Mouse (Mus musculus) cerebellum, adult 18-20 months (tissue): ENCODE measurements around the gene Mettl25.

Experiments
- DNase-seq, 2 experiments: peaks; one replicate each; pipeline ENCODE4 v3.0.0; 2021

Mettl25 gene

DNA sequence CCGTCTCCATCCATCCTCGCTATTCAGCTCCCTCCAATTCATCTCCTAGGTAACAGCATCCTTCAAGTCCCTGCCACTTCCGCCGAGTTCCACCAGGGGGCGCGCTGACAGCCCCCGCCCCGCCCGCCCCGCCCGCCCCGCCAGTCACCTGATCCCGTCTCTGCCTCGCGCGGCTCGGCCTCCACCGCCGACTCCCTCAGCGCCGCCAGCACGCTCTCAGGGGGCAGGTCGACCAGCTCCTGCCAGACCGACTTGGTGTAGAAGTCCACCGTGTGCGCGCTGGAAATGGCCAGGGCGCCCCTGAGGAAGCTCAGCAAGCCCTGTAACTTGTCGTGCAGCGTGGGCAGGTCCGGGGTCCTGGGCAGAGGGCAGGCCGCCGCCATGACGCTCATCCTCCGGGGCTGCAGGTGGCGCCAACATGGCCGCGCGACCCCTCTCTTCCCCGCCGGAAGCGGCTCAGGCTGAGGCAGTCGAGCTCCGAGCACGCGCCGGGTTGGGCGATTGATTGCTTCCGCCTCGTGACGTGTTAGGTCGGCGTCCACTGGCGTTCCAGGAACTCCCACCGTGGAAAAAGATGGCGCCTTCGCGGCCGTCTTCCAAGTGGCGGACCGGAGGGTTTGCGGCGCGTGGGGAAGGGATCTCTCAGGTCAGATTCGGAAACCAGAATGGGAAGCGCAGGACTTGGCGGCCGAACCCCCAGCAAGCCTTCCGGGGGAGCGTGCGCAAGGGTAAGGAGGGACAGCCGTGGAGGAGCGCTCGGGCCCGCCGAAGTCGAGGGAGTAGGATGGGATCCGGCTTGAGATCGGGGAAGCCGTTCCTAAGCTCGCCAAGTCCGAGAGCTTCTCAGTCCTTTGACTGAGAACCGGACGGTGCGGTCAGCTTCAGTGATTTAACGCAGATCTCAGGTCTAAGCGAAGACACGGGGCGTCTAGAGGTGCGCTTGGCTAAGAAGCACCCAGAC is at the start of gene Mettl25, which contains the start of gene Ccdc59:
Gene Mettl25, minus strand, starts transcription at position 453 of the 961 bp plus-strand sequence.
Gene Ccdc59, plus strand, starts transcription at position 140 of the 961 bp plus-strand sequence.
- peak; percentile 95 to 98 for DNase-seq

GRCm38 (mm10) chr10:105867312-105867711 is 26.1 kb upstream of the Mettl25 start:
- DNase-seq, result no peak

DNA sequence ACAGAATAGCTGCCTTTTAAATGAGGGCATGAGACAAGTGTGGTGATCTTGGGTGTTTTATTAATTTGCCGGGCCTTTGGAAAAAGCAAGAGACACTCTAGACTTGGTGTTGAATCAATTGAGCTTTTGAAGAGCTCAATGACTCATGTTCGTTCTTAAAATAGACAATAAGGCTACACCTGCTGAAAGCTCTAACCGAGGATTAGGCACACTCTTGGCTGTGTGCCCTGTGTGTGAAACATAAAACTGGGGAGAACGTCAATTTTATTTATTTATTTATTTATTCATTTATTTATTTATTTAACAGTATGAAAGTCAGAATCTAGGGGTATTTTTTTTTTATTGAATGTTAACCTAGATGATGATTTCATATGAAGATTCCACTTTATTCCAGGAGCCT is 10.0 kb upstream of the Mettl25 start:
- DNase-seq, result peak; percentile 28 to 32

GRCm38 (mm10) chr10:105850286-105850685 is 9.1 kb upstream of the Mettl25 start:
- DNase-seq, result peak; percentile 50 to 52

DNA sequence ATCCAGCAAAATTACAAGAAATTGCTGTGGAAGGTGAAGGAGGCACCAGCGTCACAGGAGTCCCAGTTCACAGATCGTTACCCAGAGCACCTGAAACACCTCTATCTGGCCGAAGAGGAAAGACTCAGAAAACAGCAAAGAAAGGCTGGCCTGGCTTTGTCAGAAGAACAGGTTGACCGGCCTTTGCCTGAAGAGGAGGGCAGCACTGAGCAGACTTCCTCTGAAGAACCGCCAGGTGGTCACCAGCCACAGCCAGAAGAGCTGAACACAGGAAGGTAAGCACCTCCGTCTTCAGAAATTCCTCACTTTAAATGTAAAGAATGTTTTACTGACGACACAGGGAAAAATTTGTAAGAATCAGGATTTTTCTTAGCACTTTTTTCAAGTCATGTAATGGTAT is 1.4 kb upstream of the Mettl25 start:
- no peak for DNase-seq

GRCm38 (mm10) chr10:105834627-105835228 is 6.5 kb downstream of the Mettl25 start:
- no peak for DNase-seq

- DNase-seq, result no peak
These were observed 34.7 kb downstream of the Mettl25 start for GRCm38 (mm10) chr10:105806259-105807010.

DNA sequence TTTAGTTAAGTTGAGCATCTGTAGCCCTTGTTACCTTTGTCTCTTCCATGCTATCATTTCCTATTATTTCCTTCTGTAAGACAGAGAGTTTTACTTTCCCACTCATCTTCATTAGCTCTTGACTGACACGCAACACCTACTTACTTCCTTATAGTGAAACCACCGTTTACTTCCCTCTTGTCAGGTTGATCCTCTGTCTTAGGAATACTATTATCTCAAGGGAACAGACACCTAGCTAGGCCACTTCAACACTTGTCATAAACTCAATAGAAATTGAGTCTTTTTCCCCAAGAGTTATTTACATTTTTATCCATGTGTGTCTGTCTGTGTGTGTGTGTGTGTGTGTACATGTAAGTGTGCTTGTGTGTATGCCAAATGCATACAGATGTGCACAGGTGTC is 37.7 kb downstream of the Mettl25 start:
- DNase-seq, result no peak

DNA sequence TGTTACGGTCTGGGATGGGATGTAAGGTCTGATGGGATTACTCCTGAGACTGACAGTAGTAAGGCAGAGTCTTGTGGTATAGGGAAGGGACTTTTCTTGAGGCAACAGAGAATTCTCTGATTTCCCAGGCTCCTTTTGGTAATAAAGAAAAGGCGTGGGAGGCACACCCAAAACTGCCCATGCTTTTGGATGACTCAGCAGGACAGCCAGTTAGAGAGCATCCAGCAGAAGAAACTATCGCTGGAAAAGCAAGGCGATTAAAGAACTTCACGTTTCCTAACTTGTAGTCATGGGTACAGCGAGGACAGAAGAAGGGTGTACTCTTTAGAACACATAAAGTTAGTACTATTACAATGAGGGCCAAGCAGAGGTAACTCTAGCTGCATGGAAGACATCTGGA is 39.0 kb downstream of the Mettl25 start:
- no peak for DNase-seq

GRCm38 (mm10) chr10:105801147-105801546 is 40.0 kb downstream of the Mettl25 start:
- DNase-seq, result no peak

GRCm38 (mm10) chr10:105797250-105797924 is 43.8 kb downstream of the Mettl25 start:
- no peak for DNase-seq

DNA sequence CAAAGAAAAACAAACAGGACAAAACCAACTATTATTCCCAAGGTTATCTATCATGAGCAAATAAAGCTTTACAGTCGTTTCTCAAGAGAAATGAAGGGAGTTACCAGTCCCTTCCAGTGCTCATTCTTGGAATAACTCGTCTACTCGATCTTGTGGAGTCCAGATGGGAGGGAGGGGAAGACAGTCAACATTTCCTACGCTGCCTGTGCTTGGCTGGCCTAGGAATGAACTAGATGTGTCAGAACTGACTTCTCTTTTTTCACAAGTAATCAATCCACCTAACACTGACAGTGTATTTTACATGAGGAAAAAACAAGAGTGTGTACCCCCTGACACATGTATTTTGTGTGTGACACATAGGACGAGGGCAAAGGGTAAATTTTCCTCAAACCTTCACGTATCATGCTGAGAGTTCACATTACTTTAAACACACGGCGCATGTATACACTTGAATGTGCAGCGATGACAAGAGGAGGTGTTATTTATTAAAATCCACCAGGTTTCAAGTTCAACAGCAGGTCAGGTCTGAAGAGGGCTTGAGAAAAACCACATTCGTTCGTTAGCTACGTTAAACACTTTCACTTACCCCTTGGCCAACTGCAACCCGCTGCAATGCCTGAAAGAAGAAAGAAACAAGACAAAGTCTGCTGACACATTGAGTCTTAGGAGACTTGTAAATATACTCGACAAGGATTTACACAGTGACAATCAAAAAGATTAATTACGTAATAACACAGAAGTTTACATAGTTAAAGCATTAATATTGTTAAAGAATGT is 47.2 kb downstream of the Mettl25 start:
- DNase-seq, result no peak

DNA sequence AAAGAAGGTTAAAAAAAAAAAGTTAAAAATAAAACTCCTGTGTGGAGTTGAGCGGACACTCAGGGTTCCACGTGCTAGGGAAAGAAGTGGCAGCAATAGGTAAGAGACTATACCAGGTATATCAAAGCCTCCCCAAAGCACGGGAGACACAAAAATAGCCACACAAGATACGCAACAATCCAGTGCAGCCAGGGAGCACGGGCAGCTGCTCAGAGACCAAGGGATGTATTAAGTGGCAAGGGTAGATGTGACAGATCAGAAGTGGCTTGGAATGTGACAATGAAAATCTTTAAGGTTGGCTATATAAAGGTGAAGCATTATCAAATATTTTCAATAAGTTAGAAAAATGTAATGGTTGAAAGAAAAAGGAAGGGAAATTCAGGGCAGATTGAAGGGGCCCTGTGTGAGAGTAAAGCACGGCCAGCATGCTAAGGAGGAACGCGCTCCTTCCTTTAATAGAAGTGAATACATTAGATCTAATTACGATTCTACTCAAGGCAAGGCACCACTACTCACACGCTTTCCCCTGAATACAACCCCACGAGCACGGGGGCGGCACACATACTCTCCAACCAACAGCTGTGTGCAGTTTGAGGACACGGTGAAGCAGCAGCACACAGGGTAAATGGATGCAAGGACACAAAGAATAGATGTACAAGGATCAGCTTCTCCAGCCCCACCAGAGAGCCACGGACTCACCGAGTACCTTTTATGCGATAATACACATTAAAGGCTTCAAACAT is 52.3 kb downstream of the Mettl25 start:
- no peak for DNase-seq

- DNase-seq, result no peak
These were observed 57.4 kb downstream of the Mettl25 start for GRCm38 (mm10) chr10:105783766-105784165.

- peak; percentile 79 for DNase-seq
These were observed 66.8 kb downstream of the Mettl25 start for GRCm38 (mm10) chr10:105774382-105774781.

DNA sequence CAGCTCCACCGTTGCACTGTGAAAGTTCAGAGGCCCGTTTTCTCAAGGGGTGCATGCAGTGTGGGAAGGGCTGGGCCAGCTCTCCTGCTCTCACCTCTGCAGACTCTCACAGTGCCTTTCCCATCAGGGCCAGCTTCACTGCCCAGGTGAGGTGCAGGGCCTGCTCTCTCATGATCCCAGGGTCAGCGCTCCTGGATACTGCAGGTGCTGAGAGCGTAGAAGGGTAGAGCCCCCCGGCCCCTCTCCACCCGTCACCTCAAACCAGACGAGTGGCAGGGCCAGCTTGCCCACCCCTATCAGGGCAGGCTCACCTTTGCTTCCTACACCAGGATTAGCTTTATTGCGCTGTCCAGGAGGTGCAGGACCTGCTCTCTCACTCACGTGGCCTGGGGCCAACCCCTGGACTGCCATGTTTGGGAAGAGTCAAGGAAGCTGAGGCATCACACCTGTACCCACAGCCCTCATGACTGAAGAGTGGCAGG is 68.3 kb downstream of the Mettl25 start:
- no peak for DNase-seq

- no peak for DNase-seq
These were observed 77.2 kb downstream of the Mettl25 start for GRCm38 (mm10) chr10:105763959-105764358.

GRCm38 (mm10) chr10:105760460-105760859 is 80.7 kb downstream of the Mettl25 start:
- DNase-seq, result no peak

GRCm38 (mm10) chr10:105760046-105760445 is 81.1 kb downstream of the Mettl25 start:
- DNase-seq, result no peak

DNA sequence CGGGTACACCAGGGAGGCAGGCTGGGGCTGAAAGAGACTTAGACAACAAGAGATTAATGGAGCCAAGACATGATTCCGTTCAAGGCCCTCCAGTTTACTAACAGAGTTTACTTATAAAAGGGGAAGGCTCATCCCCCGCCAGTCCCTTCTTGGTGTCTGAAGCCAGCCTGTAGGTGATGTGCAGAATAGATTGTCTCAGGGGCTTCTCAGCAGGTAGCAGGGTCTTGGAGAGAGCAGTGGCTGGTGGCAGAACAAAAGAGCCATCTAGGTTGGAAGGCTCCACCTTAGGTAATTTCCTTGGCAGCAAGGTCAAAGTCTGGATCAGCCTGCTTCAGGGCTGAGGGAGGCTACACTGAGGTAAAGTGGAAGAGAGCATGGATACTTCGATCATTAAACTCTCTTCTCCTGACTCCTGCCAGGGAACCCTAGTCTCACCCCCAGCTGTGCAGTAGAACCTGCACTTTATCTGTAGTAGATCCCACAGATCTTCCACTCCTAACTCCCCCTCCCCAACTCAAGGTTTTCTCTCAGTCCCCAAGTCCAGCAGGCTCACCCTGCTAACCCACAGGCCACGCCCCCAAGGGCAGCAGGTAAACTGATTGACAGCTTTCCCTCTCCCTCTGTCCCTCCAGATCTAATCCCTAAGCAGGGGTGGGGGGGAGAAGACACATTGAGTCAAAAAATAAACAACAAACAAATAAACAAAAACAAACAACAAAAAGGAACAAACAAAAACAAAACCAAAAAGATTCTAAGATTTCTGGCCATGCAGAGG is 87.2 kb downstream of the Mettl25 start:
- no peak for DNase-seq
